9 mouse cellular contexts compared by ENCODE assay signal in genomic region chr6:120473427-120473826, GRCm38 (mm10). TPM values are rescaled to one million over a fixed set of nuclear protein-coding genes. Genes with fewer than 3 reads are reported as not detected.
DNase-seq lines count a peak whose midpoint lies in the region; ATAC-seq lines count a peak whose summit lies in the region.
"Had no signal": no experiment of that assay in that cellular context is flagged by ENCODE, and none has a peak within 500 bp of the region (broad histone marks: within the 10 kb centered on the region; RNA-seq: fewer than 3 reads in every experiment).

No protein-coding gene starts in this region.

- H3K27ac ChIP-seq in heart, embryonic 16.5 days (ENCODE audit: low read length) = no peak overlapping the region; the same call in 1 of the 2 replicates
- no peak overlapping the region for H3K27ac ChIP-seq in heart, embryonic 11.5 days (ENCODE audit: low read depth, low read length)
- no peak overlapping the region for H3K27ac ChIP-seq in embryonic facial prominence, embryonic 13.5 days
- H3K27ac ChIP-seq in midbrain, embryonic 12.5 days (replicated peaks) = peak overlapping the region; percentile 84

- no peak overlapping the region for H3K4me2 ChIP-seq in heart, embryonic 16.5 days (ENCODE audit: low read depth, low read length)
- H3K4me2 ChIP-seq in heart, embryonic 11.5 days = no peak overlapping the region
- no peak overlapping the region for H3K4me2 ChIP-seq in embryonic facial prominence, embryonic 13.5 days
- no peak overlapping the region for H3K4me2 ChIP-seq in midbrain, embryonic 12.5 days (replicated peaks)

- DNase-seq in kidney, postnatal 25 days = peak; percentile 26 to 77
- no peak for DNase-seq in embryo, embryonic 11 days

- H3K36me3 ChIP-seq in heart, embryonic 16.5 days (ENCODE audit: control insufficient read depth, insufficient read depth) = no peaks in the 10 kb centered on the region
- H3K36me3 ChIP-seq in heart, embryonic 11.5 days (ENCODE audit: control insufficient read depth, insufficient read depth, low read length) = no peaks in the 10 kb centered on the region
- peaks cover 6% of the 10 kb centered on the region; the same call in 1 of the 2 replicates for H3K36me3 ChIP-seq in embryonic facial prominence, embryonic 13.5 days
- no peaks in the 10 kb centered on the region for H3K36me3 ChIP-seq in midbrain, embryonic 12.5 days

- H3K4me1 ChIP-seq in heart, embryonic 16.5 days (ENCODE audit: control insufficient read depth, insufficient read depth, low read length) = peaks cover 34% of the 10 kb centered on the region
- peaks cover 29% of the 10 kb centered on the region for H3K4me1 ChIP-seq in heart, embryonic 11.5 days (ENCODE audit: control insufficient read depth, insufficient read depth, low read length)
- peaks cover 28% of the 10 kb centered on the region for H3K4me1 ChIP-seq in embryonic facial prominence, embryonic 13.5 days
- peaks cover 25% of the 10 kb centered on the region for H3K4me1 ChIP-seq in midbrain, embryonic 12.5 days

- H3K9ac ChIP-seq in heart, embryonic 16.5 days (ENCODE audit: low read length) = no peak overlapping the region
- no peak overlapping the region for H3K9ac ChIP-seq in heart, embryonic 11.5 days (ENCODE audit: low read depth, low read length)
- H3K9ac ChIP-seq in embryonic facial prominence, embryonic 13.5 days = 0 out of 2 replicates have a peak overlapping the region, but pooled peaks have one; percentile 6
- no peak overlapping the region for H3K9ac ChIP-seq in midbrain, embryonic 12.5 days (replicated peaks)

- WGBS in heart, embryonic 16.5 days = 40% methylated on average over 5 of the region's 5 CpGs
- WGBS in heart, embryonic 11.5 days (ENCODE audit: insufficient replicate concordance) = 45% methylated on average over 5 of the region's 5 CpGs
- WGBS in embryonic facial prominence, embryonic 13.5 days = 33% methylated on average over 5 of the region's 5 CpGs
- 34% methylated on average over 5 of the region's 5 CpGs for WGBS in midbrain, embryonic 12.5 days

- H3K9me3 ChIP-seq in heart, embryonic 16.5 days (replicated peaks; ENCODE audit: control insufficient read depth, low read length) = no peaks in the 10 kb centered on the region
- no peaks in the 10 kb centered on the region for H3K9me3 ChIP-seq in heart, embryonic 11.5 days (replicated peaks; ENCODE audit: control insufficient read depth, low read length)
- H3K9me3 ChIP-seq in embryonic facial prominence, embryonic 13.5 days = no peaks in the 10 kb centered on the region
- H3K9me3 ChIP-seq in midbrain, embryonic 12.5 days = no peaks in the 10 kb centered on the region
- H3K9me3 ChIP-seq: G1E had no signal

- no peaks in the 10 kb centered on the region for H3K27me3 ChIP-seq in heart, embryonic 16.5 days (ENCODE audit: control insufficient read depth, insufficient read depth, low read length)
- H3K27me3 ChIP-seq in heart, embryonic 11.5 days (ENCODE audit: control insufficient read depth, insufficient read depth, low read length) = no peaks in the 10 kb centered on the region
- no peaks in the 10 kb centered on the region for H3K27me3 ChIP-seq in embryonic facial prominence, embryonic 13.5 days
- no peaks in the 10 kb centered on the region; the same call in 1 of the 2 replicates for H3K27me3 ChIP-seq in midbrain, embryonic 12.5 days

- ATAC-seq in heart, embryonic 16.5 days (replicated peaks; ENCODE audit: extremely low read depth, insufficient read depth, low FRiP score) = 0 out of 2 replicates have a peak, but pooled peaks have one; percentile 10
- no peak for ATAC-seq in heart, embryonic 11.5 days (replicated peaks; ENCODE audit: insufficient number of reproducible peaks, low FRiP score, low TSS enrichment)
- ATAC-seq in embryonic facial prominence, embryonic 13.5 days (ENCODE audit: insufficient number of reproducible peaks, insufficient read depth, low FRiP score, low TSS enrichment, low read depth) = no peak
- ATAC-seq in midbrain, embryonic 12.5 days (ENCODE audit: low FRiP score, low read depth) = no peak
- ATAC-seq in inflammation-experienced regulatory T-cells, adult 6 months = no peak
- ATAC-seq in CD4-positive, CD25-positive, alpha-beta regulatory T cell, adult 4 months = no peak

- no peak overlapping the region for H3K4me3 ChIP-seq in heart, embryonic 16.5 days (ENCODE audit: low read length)
- H3K4me3 ChIP-seq in heart, embryonic 11.5 days (ENCODE audit: low read depth, low read length) = no peak overlapping the region
- no peak overlapping the region for H3K4me3 ChIP-seq in embryonic facial prominence, embryonic 13.5 days
- no peak overlapping the region for H3K4me3 ChIP-seq in midbrain, embryonic 12.5 days

RNA-seq across cellular contexts. Expression of gene Il17ra, which starts 10.4 kb away (rescaled TPM):
- polyA plus RNA-seq in heart, embryonic 16.5 days (2015; fragmentation: Nextera tagmentation; extraction: Ambion mirVana) = 6.5 and 9.0 TPM in 2 replicates
- polyA plus RNA-seq in heart, embryonic 11.5 days (2014; fragmentation: Nextera tagmentation; extraction: Ambion mirVana) = 1.9 and 4.2 TPM in 2 replicates
- polyA plus RNA-seq in embryonic facial prominence, embryonic 13.5 days (2015; fragmentation: Nextera tagmentation; extraction: Ambion mirVana) = 7.4 and 7.7 TPM in 2 replicates
- polyA plus RNA-seq in midbrain, embryonic 12.5 days (2016; fragmentation: Nextera tagmentation; extraction: Ambion mirVana) = 3.6 and 3.8 TPM in 2 replicates
- polyA plus RNA-seq in inflammation-experienced regulatory T-cells, adult 6 months (2017; shearing (Covaris generic)) = 10 to 100 TPM in 2 of 3 experiments, 1 to 10 TPM in 1; 9.7 to 27.4 (median 25.2) TPM
- 10 to 100 TPM; 18.8 to 20.3 TPM for polyA plus RNA-seq in CD4-positive, CD25-positive, alpha-beta regulatory T cell, adult 4 months (2017; shearing (Covaris generic))

RNA-seq across cellular contexts. Expression of gene Tmem121b, which starts 20.2 kb away (rescaled TPM):
- 0.07 and 0.11 TPM in 2 replicates for polyA plus RNA-seq in heart, embryonic 16.5 days (2015; fragmentation: Nextera tagmentation; extraction: Ambion mirVana)
- 0.04 and 0.09 TPM in 2 replicates for polyA plus RNA-seq in heart, embryonic 11.5 days (2014; fragmentation: Nextera tagmentation; extraction: Ambion mirVana)
- polyA plus RNA-seq in embryonic facial prominence, embryonic 13.5 days (2015; fragmentation: Nextera tagmentation; extraction: Ambion mirVana) = 0.42 and 0.51 TPM in 2 replicates
- 2.5 and 3.0 TPM in 2 replicates for polyA plus RNA-seq in midbrain, embryonic 12.5 days (2016; fragmentation: Nextera tagmentation; extraction: Ambion mirVana)
- under 1 TPM in 2 of 3 experiments, not detected in 1; 0.41 to 0.56 TPM for polyA plus RNA-seq in inflammation-experienced regulatory T-cells, adult 6 months (2017; shearing (Covaris generic))
- under 1 TPM; 0.61 to 0.63 TPM for polyA plus RNA-seq in CD4-positive, CD25-positive, alpha-beta regulatory T cell, adult 4 months (2017; shearing (Covaris generic))
- polyA plus RNA-seq: G1E had no signal

RNA-seq across cellular contexts. Expression of gene Hdhd5, which starts 57.7 kb away (rescaled TPM):
- polyA plus RNA-seq in heart, embryonic 16.5 days (2015; fragmentation: Nextera tagmentation; extraction: Ambion mirVana) = 14.9 and 17.4 TPM in 2 replicates
- polyA plus RNA-seq in heart, embryonic 11.5 days (2014; fragmentation: Nextera tagmentation; extraction: Ambion mirVana) = 13.2 and 17.5 TPM in 2 replicates
- 18.8 and 19.8 TPM in 2 replicates for polyA plus RNA-seq in embryonic facial prominence, embryonic 13.5 days (2015; fragmentation: Nextera tagmentation; extraction: Ambion mirVana)
- 19.0 and 19.4 TPM in 2 replicates for polyA plus RNA-seq in midbrain, embryonic 12.5 days (2016; fragmentation: Nextera tagmentation; extraction: Ambion mirVana)
- polyA plus RNA-seq in inflammation-experienced regulatory T-cells, adult 6 months (2017; shearing (Covaris generic)) = 10 to 100 TPM; 24.6 to 38.9 (median 33.1) TPM
- polyA plus RNA-seq in CD4-positive, CD25-positive, alpha-beta regulatory T cell, adult 4 months (2017; shearing (Covaris generic)) = 10 to 100 TPM; 43.4 to 59.7 TPM
